Mouse (Mus musculus) heart, postnatal 4 days (tissue): ENCODE measurements around the gene Dok3. TPM values are rescaled to one million over a fixed set of nuclear protein-coding genes. Genes with fewer than 3 reads are reported as not detected.
A peak's percentile ranks its signal among the peaks of the same experiment; 100 is the strongest.

Source experiments
- DNase-seq: peaks from one replicate; pipeline ENCODE4 v3.0.0; 2021
- total RNA-seq, 2 experiments: library from RNA; stranded (reverse); gene quantifications; 2 replicates each; pipeline ENCODE4 v1.2.3; 2021

The Dok3 gene
- total RNA-seq, 2 experiments from 2014 or later, result 1.0 to 1.1 TPM

GRCm38 (mm10) chr13:55506697-55507096, 22.4 kb downstream of the Dok3 start:
- no peak for DNase-seq

- DNase-seq, result no peak
Measured at GRCm38 (mm10) chr13:55505810-55506209, 23.3 kb downstream of the Dok3 start.

- DNase-seq, result no peak
Measured at GRCm38 (mm10) chr13:55504390-55504789, 24.7 kb downstream of the Dok3 start.

- no peak for DNase-seq
Measured at GRCm38 (mm10) chr13:55502405-55502804, 26.7 kb downstream of the Dok3 start.

GRCm38 (mm10) chr13:55500575-55500974, 28.5 kb downstream of the Dok3 start:
- no peak for DNase-seq

- no peak for DNase-seq
Measured at GRCm38 (mm10) chr13:55498906-55499305, 30.2 kb downstream of the Dok3 start.

GRCm38 (mm10) chr13:55496661-55497060, 32.4 kb downstream of the Dok3 start:
- no peak for DNase-seq

- no peak for DNase-seq
Measured at GRCm38 (mm10) chr13:55495702-55496101, 33.4 kb downstream of the Dok3 start.

GRCm38 (mm10) chr13:55494883-55495621, 34.0 kb downstream of the Dok3 start:
- peak; percentile 83 for DNase-seq

GRCm38 (mm10) chr13:55494257-55494656, 34.8 kb downstream of the Dok3 start:
- no peak for DNase-seq

GRCm38 (mm10) chr13:55487578-55488498, 41.3 kb downstream of the Dok3 start, which contains the start of gene Dbn1:
Gene Dbn1, minus strand, starts transcription at chr13:55488111.
- DNase-seq, result peak; percentile 68

- peak; percentile 57 for DNase-seq
Measured at GRCm38 (mm10) chr13:55486916-55487577, 42.0 kb downstream of the Dok3 start.

- DNase-seq, result peak; percentile 60
Measured at GRCm38 (mm10) chr13:55486029-55486794, 42.9 kb downstream of the Dok3 start.

- no peak for DNase-seq
Measured at GRCm38 (mm10) chr13:55484520-55485088, 44.5 kb downstream of the Dok3 start.

- no peak for DNase-seq
Measured at GRCm38 (mm10) chr13:55483593-55483992, 45.5 kb downstream of the Dok3 start.

- DNase-seq, result no peak
Measured at GRCm38 (mm10) chr13:55483071-55483470, 46.0 kb downstream of the Dok3 start.

- peak; percentile 66 for DNase-seq
Measured at GRCm38 (mm10) chr13:55482542-55482941, 46.6 kb downstream of the Dok3 start.

- DNase-seq, result no peak
Measured at GRCm38 (mm10) chr13:55479929-55480328, 49.2 kb downstream of the Dok3 start.

- DNase-seq, result peak; percentile 46
Measured at GRCm38 (mm10) chr13:55479008-55479407, 50.1 kb downstream of the Dok3 start.

GRCm38 (mm10) chr13:55478036-55478435, 51.1 kb downstream of the Dok3 start:
- DNase-seq, result peak; percentile 56

GRCm38 (mm10) chr13:55477492-55477891, 51.6 kb downstream of the Dok3 start:
- DNase-seq, result no peak

GRCm38 (mm10) chr13:55476256-55476655, 52.8 kb downstream of the Dok3 start:
- DNase-seq, result no peak
